Mouse (Mus musculus): ENCODE measurements around the gene Cstf3.
A peak's percentile ranks its signal among the peaks of the same experiment; 100 is the strongest.

Gene Cstf3

DNA sequence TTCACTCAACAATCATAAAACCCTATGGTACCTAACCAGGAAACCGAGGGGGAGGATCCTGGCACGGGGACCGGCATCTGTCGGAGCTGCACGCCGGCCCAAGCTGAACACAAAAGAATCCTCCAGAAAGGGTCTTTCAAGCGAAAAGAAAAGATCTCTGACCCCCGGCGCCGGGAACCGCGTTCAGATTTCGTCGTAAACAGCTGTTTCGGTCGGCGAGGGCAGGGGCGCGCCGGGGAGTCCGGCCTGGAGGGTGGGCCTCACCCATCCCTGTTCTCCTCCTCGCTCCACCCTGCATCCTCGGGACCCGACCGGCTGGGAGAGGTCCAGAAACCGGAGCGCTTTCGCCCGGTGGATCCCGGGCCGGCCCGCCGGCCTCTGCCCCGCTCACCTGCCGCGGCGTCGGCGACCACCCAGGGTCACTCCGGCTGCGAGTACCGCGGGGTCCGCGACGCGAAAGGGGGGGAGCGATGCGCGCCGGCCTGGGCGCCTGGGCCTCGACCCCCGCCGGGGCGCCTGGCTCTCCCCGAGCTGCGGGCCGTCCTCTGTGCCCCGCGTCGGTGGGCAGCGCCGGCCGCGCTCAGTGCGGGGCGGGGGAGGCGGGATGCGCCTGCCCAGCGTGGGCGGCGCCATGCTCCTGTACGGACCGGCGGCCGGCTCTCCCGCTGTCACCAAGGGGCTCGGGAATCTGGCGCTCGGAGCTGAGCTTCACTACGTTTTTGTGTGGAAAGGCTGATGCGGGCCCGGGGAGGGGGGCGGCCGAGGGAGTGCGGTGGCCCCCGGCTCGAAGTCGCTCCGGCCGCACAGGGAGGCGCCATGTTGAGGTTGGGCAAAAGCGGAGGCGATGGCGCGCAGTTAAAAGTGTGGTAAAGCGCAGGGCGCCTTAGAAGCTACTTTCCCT, 121.5 kb downstream of the Cstf3 start, which contains the start of gene Tcp11l1:
Tcp11l1 (minus strand) TSS at position 585 of the 901 bp plus-strand sequence.
- peak; percentile 83 for DNase-seq (ENCODE audit: low read depth, low spot score)

DNA sequence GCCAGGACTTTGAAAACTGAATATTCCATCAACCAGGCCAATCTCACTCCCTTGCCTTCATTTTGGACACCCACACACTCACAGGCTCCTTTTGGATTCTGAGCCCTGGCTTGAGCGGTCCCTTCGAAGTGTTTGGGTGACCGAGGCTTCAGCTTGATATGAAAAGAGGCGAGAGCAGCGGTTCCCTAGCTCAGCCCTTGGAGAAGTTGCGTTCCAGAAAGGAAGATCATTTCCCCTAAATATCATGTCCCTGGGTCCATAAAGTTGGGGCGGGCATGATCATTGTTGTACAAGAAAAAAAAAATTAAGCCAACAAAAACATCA, 122.1 kb downstream of the Cstf3 start:
- DNase-seq (ENCODE audit: low read depth, low spot score), result no peak

DNA sequence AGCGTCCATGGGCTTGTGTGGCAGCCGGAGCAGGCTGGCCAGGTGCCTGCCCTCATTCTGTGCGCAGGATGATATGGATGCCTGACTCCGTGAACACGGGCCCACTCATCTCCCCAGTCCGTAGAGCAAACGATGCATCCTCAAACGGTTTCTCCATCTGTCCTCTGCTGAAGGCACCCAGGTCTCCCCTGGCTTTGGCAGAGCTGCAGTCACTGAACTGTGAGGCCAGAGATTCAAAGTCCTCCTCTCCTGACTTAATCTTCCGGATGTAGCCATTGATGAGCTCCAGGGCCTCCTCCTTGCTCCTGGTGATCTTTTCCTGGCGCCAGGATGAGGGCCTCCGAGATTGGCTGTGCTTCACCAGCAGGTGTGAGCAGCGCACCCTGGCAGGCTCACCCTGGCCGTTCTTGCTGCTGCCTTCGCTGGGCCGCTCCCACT, 124.0 kb downstream of the Cstf3 start:
- peak; percentile 75 for DNase-seq (ENCODE audit: low read depth, low spot score)
